Mouse (Mus musculus): Measurements from ENCODE around the gene Iqgap2. TPM values are rescaled to one million over a fixed set of nuclear protein-coding genes. Genes with fewer than 3 reads are reported as not detected.
A peak's percentile ranks its signal among the peaks of the same experiment; 100 is the strongest.

Iqgap2 gene
- polyA plus RNA-seq, 1 experiment from 2014 or later: 3.8 TPM

GRCm38 (mm10) chr13:95862201-95862600 lies 29.5 kb downstream of the Iqgap2 start:
- Histone ChIP-seq H3K4me2 (replicated peaks) (no peak overlapping the region), H3K9me3 (ENCODE audit: control insufficient read depth, low read length) (no peaks in the 10 kb centered on the region), H3K4me1 (replicated peaks; ENCODE audit: control insufficient read depth, insufficient read depth, low read length) (no peaks in the 10 kb centered on the region), H3K36me3 (replicated peaks; ENCODE audit: control insufficient read depth, insufficient read depth) (no peaks in the 10 kb centered on the region), H3K27ac (no peak overlapping the region), H3K9ac (no peak overlapping the region), H3K27me3 (ENCODE audit: control insufficient read depth, insufficient read depth, low read length) (no peaks in the 10 kb centered on the region), H3K4me3 (replicated peaks; ENCODE audit: low read length) (no peak overlapping the region)
- DNase-seq (ENCODE audit: low spot score) (no peak), ATAC-seq (ENCODE audit: low FRiP score) (no peak)
- WGBS: 90% methylated on average over 8 of the region's 8 CpGs

GRCm38 (mm10) chr13:95859271-95859670 lies 32.5 kb downstream of the Iqgap2 start:
- 75% methylated on average over 4 of the region's 4 CpGs for WGBS
- ATAC-seq (ENCODE audit: low FRiP score) (no peak), DNase-seq (ENCODE audit: low spot score) (no peak)
- no peak overlapping the region for H3K27ac ChIP-seq
- H3K27me3 ChIP-seq (ENCODE audit: control insufficient read depth, insufficient read depth, low read length): no peaks in the 10 kb centered on the region
- no peak overlapping the region for H3K4me2 ChIP-seq (replicated peaks)
- no peaks in the 10 kb centered on the region for H3K4me1 ChIP-seq (replicated peaks; ENCODE audit: control insufficient read depth, insufficient read depth, low read length)
- no peaks in the 10 kb centered on the region for H3K36me3 ChIP-seq (replicated peaks; ENCODE audit: control insufficient read depth, insufficient read depth)
- H3K9ac ChIP-seq: no peak overlapping the region
- no peak overlapping the region for H3K4me3 ChIP-seq (replicated peaks; ENCODE audit: low read length)
- H3K9me3 ChIP-seq (ENCODE audit: control insufficient read depth, low read length): no peaks in the 10 kb centered on the region

- H3K27me3 ChIP-seq (ENCODE audit: control insufficient read depth, insufficient read depth, low read length): no peaks in the 10 kb centered on the region
- 91% methylated on average over 9 of the region's 9 CpGs for WGBS
- H3K9ac ChIP-seq: no peak overlapping the region
- no peaks in the 10 kb centered on the region for H3K36me3 ChIP-seq (replicated peaks; ENCODE audit: control insufficient read depth, insufficient read depth)
- H3K4me2 ChIP-seq (replicated peaks): no peak overlapping the region
- ATAC-seq (ENCODE audit: low FRiP score) (no peak), DNase-seq (ENCODE audit: low spot score) (no peak)
- no peak overlapping the region for H3K27ac ChIP-seq
- no peaks in the 10 kb centered on the region for H3K4me1 ChIP-seq (replicated peaks; ENCODE audit: control insufficient read depth, insufficient read depth, low read length)
- H3K4me3 ChIP-seq (replicated peaks; ENCODE audit: low read length): no peak overlapping the region
- no peaks in the 10 kb centered on the region for H3K9me3 ChIP-seq (ENCODE audit: control insufficient read depth, low read length)
Measured at GRCm38 (mm10) chr13:95858866-95859265, 32.9 kb downstream of the Iqgap2 start.

- no peak overlapping the region for H3K4me3 ChIP-seq (replicated peaks; ENCODE audit: low read length)
- no peak overlapping the region for H3K9ac ChIP-seq
- H3K4me2 ChIP-seq (replicated peaks): no peak overlapping the region
- DNase-seq (ENCODE audit: low spot score) (no peak), ATAC-seq (ENCODE audit: low FRiP score) (no peak)
- 95% methylated on average over 4 of the region's 4 CpGs for WGBS
- no peaks in the 10 kb centered on the region for H3K4me1 ChIP-seq (replicated peaks; ENCODE audit: control insufficient read depth, insufficient read depth, low read length)
- no peaks in the 10 kb centered on the region for H3K9me3 ChIP-seq (ENCODE audit: control insufficient read depth, low read length)
- H3K27ac ChIP-seq: no peak overlapping the region
- no peaks in the 10 kb centered on the region for H3K27me3 ChIP-seq (ENCODE audit: control insufficient read depth, insufficient read depth, low read length)
- no peaks in the 10 kb centered on the region for H3K36me3 ChIP-seq (replicated peaks; ENCODE audit: control insufficient read depth, insufficient read depth)
Measured at GRCm38 (mm10) chr13:95855537-95855936, 36.2 kb downstream of the Iqgap2 start.

GRCm38 (mm10) chr13:95851611-95852010 lies 40.1 kb downstream of the Iqgap2 start:
- Histone ChIP-seq H3K27me3 (ENCODE audit: control insufficient read depth, insufficient read depth, low read length) (no peaks in the 10 kb centered on the region), H3K4me2 (replicated peaks) (no peak overlapping the region), H3K9ac (no peak overlapping the region), H3K4me3 (replicated peaks; ENCODE audit: low read length) (no peak overlapping the region), H3K9me3 (ENCODE audit: control insufficient read depth, low read length) (no peaks in the 10 kb centered on the region), H3K36me3 (replicated peaks; ENCODE audit: control insufficient read depth, insufficient read depth) (no peaks in the 10 kb centered on the region), H3K27ac (no peak overlapping the region), H3K4me1 (replicated peaks; ENCODE audit: control insufficient read depth, insufficient read depth, low read length) (0 out of 2 replicates have a peak, but pooled peaks cover 6% of the 10 kb centered on the region)
- ATAC-seq (ENCODE audit: low FRiP score) (no peak), DNase-seq (ENCODE audit: low spot score) (no peak)
- 15% methylated on average over 4 of the region's 4 CpGs for WGBS

GRCm38 (mm10) chr13:95850451-95850850 lies 41.3 kb downstream of the Iqgap2 start:
- Histone ChIP-seq H3K4me1 (replicated peaks; ENCODE audit: control insufficient read depth, insufficient read depth, low read length) (0 out of 2 replicates have a peak, but pooled peaks cover 6% of the 10 kb centered on the region), H3K4me3 (replicated peaks; ENCODE audit: low read length) (no peak overlapping the region), H3K27me3 (ENCODE audit: control insufficient read depth, insufficient read depth, low read length) (no peaks in the 10 kb centered on the region), H3K9ac (no peak overlapping the region), H3K36me3 (replicated peaks; ENCODE audit: control insufficient read depth, insufficient read depth) (no peaks in the 10 kb centered on the region), H3K27ac (no peak overlapping the region), H3K4me2 (replicated peaks) (no peak overlapping the region), H3K9me3 (ENCODE audit: control insufficient read depth, low read length) (no peaks in the 10 kb centered on the region)
- no peak for ATAC-seq (ENCODE audit: low FRiP score)
- WGBS: 59% methylated on average over 5 of the region's 5 CpGs
- DNase-seq (ENCODE audit: low spot score): no peak

GRCm38 (mm10) chr13:95849501-95850007 lies 42.2 kb downstream of the Iqgap2 start:
- WGBS: 45% methylated on average over 7 of the region's 7 CpGs
- Histone ChIP-seq H3K4me3 (replicated peaks; ENCODE audit: low read length) (no peak overlapping the region), H3K4me2 (replicated peaks) (no peak overlapping the region), H3K9ac (no peak overlapping the region), H3K4me1 (replicated peaks; ENCODE audit: control insufficient read depth, insufficient read depth, low read length) (0 out of 2 replicates have a peak, but pooled peaks cover 6% of the 10 kb centered on the region), H3K36me3 (replicated peaks; ENCODE audit: control insufficient read depth, insufficient read depth) (no peaks in the 10 kb centered on the region), H3K27ac (no peak overlapping the region), H3K27me3 (ENCODE audit: control insufficient read depth, insufficient read depth, low read length) (no peaks in the 10 kb centered on the region), H3K9me3 (ENCODE audit: control insufficient read depth, low read length) (no peaks in the 10 kb centered on the region)
- DNase-seq (ENCODE audit: low spot score) (no peak), ATAC-seq (ENCODE audit: low FRiP score) (peak; percentile 31; the same call in 1 of the 2 replicates)

GRCm38 (mm10) chr13:95846364-95846763 lies 45.4 kb downstream of the Iqgap2 start:
- H3K9ac ChIP-seq: no peak overlapping the region
- WGBS: 86% methylated on average over 5 of the region's 5 CpGs

GRCm38 (mm10) chr13:95844950-95845349 lies 46.8 kb downstream of the Iqgap2 start:
- H3K4me1 ChIP-seq (replicated peaks; ENCODE audit: control insufficient read depth, insufficient read depth, low read length): 0 out of 2 replicates have a peak, but pooled peaks cover 6% of the 10 kb centered on the region
- H3K9ac ChIP-seq: no peak overlapping the region
- ATAC-seq (ENCODE audit: low FRiP score): no peak
- WGBS: 86% methylated on average over 3 of the region's 3 CpGs
- DNase-seq (ENCODE audit: low spot score): no peak
- no peaks in the 10 kb centered on the region for H3K9me3 ChIP-seq (ENCODE audit: control insufficient read depth, low read length)
- H3K4me3 ChIP-seq (replicated peaks; ENCODE audit: low read length): no peak overlapping the region
- no peak overlapping the region for H3K27ac ChIP-seq
- H3K4me2 ChIP-seq (replicated peaks): no peak overlapping the region
- H3K27me3 ChIP-seq (ENCODE audit: control insufficient read depth, insufficient read depth, low read length): no peaks in the 10 kb centered on the region
- no peaks in the 10 kb centered on the region for H3K36me3 ChIP-seq (replicated peaks; ENCODE audit: control insufficient read depth, insufficient read depth)

More at GRCm38 (mm10) chr13:95846364-95846763, 45.4 kb downstream of the Iqgap2 start:
- Histone ChIP-seq H3K27me3 (ENCODE audit: control insufficient read depth, insufficient read depth, low read length) (no peaks in the 10 kb centered on the region), H3K9me3 (ENCODE audit: control insufficient read depth, low read length) (no peaks in the 10 kb centered on the region), H3K4me2 (replicated peaks) (no peak overlapping the region), H3K4me1 (replicated peaks; ENCODE audit: control insufficient read depth, insufficient read depth, low read length) (0 out of 2 replicates have a peak, but pooled peaks cover 6% of the 10 kb centered on the region), H3K4me3 (replicated peaks; ENCODE audit: low read length) (no peak overlapping the region), H3K27ac (no peak overlapping the region), H3K36me3 (replicated peaks; ENCODE audit: control insufficient read depth, insufficient read depth) (no peaks in the 10 kb centered on the region)
- no peak for DNase-seq (ENCODE audit: low spot score)
- ATAC-seq (ENCODE audit: low FRiP score): no peak
